Mouse (Mus musculus): ENCODE results near the gene Ccnd3.
"Not testable (repeated sequence)": the region's sequence is repeated elsewhere in the genome, so short reads cannot be mapped to it uniquely, and the experiment has no call there.

Ccnd3 gene

DNA sequence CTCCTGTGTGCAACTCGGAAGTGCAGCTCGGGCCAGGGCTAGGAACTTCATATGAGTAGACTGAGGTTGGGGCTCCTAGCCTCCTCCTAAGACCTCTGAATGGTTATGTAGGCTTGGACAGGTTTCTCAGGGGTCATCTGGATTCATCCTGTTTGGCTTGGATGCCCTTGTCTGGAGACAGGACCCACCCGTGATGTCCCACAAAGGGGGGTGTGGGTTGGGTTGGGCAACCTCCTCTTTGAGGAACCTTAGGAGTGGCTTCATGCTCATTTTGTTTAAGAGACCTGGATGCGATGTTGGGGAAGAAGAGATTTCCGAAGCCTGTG lies 92.0 kb downstream of the Ccnd3 start:
- DNase-seq = no peak

DNA sequence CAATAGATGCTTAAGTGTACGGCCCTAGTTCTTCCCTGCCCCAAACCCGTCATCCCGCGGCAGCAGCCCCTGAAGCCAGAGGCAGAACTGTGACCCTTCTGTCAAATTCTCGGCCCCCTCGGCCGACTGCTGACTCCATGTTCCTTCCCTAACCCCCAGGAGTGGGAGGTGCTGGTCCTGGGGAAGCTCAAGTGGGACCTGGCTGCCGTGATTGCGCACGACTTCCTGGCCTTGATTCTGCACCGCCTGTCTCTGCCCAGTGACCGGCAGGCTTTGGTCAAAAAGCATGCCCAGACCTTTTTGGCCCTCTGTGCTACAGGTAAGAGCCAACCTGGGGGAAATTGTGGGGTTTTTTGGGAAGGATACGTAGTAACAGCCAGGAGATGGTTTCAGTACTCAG lies 92.4 kb downstream of the Ccnd3 start:
- no peak for DNase-seq

DNA sequence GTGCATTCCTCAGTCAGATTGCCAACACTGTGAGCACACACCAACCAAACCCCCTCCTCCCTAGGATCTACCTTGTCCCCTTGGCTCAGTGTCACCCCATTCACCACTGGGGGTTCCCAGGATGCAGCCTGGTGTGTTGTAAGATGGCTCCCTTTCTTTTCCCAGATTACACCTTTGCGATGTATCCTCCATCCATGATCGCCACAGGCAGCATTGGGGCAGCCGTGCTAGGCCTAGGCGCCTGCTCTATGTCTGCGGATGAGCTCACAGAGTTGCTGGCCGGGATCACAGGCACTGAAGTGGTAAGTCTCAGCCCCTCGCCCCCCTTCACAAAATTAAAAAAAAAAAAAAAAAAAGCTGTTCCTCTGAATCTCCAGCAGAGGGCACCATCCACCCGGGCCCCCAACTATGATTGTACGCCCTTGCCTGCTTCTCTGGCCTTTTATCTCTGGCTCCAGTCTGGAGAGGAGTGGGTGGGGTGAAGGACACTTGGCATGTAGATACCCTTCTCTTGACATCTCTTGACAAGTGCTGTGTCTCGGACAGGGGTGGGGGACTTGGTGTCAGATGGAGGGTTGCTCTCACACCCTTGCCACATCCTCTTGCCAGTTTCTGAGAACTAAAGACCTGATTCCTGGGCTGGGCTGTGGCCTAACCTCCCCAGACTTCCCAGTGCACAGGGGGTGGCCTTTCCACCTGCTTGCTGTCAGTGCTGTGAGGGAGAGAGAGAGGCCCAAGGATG lies 93.2 kb downstream of the Ccnd3 start:
- DNase-seq = no peak

DNA sequence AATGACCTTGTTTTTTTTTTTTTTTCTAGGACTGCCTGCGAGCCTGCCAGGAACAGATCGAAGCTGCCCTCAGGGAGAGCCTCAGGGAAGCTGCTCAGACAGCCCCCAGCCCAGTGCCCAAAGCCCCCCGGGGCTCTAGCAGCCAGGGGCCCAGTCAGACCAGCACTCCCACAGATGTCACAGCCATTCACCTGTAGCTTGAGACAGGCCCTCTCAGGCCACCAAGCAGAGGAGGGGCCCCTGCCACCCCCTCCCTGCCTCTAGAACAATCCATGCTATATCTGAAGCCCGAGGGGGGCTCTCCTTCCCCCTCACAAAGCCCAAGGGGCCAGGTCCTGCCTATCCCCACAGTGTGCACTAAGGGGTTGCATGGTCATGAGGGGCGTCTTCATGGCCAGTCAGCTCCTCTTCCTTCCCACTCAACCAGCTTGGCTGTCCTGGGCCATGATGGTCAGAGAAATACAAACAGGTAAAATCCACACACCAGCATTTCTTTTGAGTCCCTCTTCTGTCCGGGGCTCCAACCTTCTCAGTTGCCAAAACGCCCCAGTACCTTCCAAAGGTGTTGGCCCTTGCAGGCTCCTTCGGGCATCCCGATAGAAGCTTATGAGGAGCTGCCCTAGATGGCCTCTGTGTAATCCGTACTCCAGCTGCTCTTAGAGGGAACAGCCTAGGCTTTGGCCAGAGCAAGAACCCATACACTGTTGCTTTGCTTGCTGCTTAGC lies 93.9 kb downstream of the Ccnd3 start:
- DNase-seq = not testable (repeated sequence)

DNA sequence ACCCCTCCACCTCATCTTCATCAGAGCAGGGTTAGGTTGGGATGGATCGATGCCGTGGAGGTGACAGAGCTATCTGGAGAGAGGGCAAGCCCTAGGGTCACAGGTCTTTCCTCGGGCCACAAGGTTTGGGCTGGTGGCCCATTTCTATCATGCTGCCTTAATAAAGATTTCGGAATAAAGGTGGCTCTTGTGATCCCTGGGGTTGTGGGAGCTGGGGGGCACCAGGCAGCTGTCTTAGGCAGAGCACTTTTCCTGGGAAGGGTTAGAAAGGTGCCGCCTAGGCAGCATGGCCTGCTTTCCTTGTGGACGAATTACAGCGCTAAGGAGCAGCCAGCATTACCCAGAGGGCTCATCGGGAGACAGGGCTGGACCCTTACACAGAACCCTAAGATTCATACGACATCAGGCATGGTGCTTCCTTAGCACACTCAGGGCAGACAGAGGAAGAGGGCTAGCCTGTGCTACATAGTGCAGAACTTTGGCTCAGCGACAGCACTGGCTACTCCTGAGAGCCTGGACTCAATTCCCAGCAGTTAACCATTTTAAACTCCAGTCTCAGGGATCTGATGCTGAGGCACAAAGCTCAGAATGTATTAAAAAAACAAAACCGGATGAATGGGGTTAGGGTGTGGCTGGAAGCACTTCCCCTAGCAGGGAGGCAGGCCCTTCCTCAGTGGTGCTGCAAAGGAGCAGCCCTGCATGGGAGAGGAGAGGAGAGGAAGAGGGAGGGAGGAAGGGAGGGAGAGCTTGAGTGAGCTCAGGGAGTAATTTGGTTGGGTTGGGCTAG lies 94.9 kb downstream of the Ccnd3 start:
- peak; percentile 48 for DNase-seq

DNA sequence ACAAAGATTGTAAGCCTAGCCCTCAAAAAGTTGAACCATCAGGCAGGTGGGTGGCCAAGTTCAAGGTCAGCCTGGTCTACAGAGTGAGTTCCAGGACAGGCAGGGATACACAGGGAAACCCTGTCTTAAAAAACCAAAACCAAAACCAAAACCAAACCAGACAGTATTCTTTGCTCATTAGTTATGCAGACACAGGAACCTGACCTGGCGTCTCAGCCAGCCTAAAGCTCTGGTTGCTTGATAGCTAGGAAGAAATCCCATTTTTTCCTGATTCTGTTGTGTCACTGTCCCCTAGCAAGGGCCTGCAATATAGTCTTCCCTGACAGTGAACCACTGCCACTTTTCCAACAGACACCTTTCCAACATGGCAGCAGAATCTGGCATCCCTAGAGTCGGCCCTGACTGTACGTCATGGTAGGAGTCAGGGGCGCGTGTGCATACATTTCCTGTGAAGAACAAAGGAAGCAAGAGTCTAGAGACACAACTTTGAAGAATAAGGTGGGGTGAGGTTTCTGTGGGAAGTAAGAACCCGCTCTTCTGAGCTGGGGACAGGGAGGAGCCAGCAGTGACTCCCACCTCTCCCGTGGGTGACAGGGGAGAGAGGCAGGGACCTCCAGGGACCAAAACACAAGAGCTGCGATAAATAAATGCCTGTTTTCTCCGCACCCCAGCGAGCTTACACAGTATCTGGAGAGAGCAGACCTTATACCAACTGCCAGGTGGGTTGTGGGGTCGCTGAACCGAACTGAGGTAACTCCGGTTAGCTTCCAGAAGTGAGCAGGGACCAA lies 95.9 kb downstream of the Ccnd3 start:
- no peak for DNase-seq

DNA sequence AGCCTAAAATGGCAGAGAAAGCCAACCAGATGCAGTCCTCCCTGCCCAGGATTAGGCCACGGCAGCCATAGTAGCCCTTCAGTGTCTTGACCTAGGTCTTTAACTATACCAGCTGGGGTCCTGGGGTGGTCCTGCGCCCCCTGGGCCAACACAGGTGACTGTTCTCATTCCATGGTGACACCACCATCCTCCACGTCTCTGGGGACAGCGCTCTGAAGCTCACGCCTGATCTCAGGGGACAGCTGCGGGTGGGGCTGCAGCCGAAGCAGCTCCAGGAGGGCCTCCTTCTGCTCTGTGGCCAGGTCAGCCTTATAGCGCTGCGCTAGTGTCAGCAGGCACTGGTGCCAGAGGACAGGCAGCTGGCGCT lies 96.5 kb downstream of the Ccnd3 start:
- no peak for DNase-seq

DNA sequence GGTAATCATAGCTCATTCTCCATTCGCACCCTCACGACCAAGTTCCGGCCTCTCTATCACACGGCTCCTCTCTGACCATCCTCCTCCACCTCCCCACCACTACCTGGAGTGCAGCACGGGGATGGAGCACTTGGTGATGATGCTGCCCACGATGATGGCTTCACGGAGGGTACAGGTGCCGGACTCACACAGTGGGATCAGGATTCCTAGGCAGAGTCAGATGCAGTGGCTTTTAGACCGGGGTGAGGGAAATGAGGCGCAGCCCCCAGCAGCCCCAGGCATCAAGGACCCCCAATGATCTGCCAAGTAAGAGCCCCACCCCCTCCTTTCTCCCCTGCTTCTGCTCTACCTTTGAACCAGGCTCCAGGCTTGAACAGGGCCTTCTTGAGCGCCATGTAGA lies 97.4 kb downstream of the Ccnd3 start:
- DNase-seq = no peak

DNA sequence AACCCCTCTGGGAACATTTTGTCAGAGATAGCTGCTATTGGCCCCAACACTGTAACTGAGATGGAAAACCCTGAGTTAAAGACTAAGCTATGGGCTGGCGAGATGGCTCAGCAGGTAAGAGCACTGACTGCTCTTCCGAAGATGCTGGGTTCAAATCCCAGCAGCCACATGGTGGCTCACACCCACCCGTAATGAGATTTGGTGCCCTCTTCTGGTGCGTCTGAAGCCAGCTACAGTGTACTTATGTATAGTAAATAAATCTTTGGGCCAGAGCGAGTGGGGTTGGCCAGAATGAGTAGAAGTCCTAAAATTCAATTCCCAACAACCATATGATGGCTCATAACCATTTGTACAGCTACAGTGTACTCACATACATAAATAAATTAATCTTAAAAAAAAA lies 101.4 kb downstream of the Ccnd3 start:
- no peak for DNase-seq

DNA sequence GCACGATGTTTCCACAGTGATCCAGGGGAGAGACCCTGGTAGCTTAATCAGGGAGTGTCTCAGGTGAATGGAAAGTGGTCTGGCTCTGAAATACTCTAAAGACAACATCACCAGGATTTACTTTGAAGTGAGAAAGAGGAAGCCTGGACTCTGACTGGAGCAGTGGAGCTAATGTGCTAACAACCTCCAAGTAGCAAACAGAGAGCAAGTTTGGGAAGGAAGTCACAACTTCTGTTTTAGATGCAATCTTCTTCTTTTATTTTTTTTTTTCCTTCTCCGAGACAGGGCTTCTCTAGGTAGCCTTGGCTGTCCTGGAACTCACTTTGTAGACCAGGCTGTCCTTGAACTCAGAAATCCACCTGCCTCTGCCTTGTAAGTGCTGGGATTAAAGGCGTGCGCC lies 104.3 kb downstream of the Ccnd3 start:
- no peak for DNase-seq

DNA sequence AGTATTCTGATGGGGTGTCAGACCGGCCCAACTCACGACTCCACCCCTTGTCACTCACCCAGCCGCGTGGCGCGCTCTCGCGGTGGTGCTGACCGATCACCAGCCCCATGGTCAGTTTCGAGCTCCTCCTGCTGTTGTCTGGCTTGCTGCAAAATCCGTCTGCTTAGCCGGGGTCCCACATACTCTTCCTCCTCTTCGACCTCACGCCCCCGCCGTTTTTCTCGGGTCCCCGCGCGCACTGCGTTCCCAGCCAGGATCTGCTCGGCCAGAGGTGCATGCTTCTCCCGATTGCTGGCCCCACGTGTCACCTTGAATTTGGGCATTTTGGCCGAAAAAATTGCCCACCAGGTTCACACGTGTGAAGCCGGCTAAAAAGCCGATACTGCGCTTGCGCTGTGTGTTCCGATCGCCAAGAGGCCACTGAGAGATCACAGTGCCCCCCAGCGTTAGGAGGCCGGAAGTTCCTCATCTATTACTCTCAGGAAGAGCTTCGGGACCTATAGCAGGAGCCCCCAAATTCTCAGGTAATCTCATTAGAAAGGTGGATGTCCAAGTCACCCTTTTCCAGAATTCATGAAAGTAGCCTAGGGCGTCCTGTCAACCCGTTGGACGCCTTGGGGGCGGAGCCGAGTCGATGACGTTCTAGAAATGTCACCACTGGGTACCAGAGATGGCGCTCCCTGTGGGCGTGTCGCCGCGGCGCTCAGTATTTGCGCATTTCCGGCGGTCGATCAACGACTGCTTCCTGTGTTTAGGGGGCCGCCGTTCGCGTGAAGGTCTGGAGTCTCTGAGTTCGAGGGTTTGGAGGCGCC lies 106.2 kb downstream of the Ccnd3 start, which contains the start of the genes Bysl, Med20 and Gm20517:
Gene Bysl (minus strand): TSS at position 644 of the 812 bp plus-strand sequence.
Gene Med20 (plus strand): TSS at position 734 of the 812 bp plus-strand sequence.
Gene Gm20517 (plus strand): TSS at position 741 of the 812 bp plus-strand sequence.
- peak; percentile 98 for DNase-seq

DNA sequence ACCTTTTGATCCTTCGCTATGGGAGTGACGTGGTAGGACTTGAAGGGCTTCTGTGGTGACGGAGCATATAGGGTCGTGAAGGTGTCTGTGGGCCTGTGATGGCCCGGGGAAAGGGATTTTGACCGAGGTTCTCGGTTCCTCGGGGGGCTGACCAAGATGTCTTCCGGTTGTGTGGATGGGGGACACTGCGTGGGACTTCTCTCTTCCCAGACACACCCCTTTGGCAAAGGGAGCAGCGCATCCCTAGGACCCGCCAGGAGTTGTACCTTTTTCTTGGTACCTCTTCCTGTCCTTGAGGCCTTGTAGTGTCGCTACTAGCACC lies 106.8 kb downstream of the Ccnd3 start:
- no peak for DNase-seq

DNA sequence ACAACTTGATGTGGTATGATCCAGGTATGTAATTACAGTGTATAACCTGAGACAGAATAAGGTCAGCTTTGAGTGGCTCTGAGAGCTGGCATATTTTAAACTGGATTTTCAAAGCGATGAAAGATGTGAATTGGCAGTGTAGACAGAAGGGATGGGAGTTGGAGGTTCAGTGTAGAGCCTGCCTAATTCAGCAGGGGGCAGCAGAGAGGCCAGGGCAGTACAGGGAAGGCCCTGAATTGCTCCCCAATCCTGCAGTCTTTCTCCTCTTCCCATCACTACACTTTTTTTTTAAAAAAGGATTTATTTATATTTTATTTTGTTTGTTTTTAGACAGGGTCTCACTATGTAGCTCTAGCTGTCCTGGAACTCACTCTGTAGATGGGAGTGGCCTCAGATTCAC lies 109.2 kb downstream of the Ccnd3 start:
- DNase-seq = no peak

DNA sequence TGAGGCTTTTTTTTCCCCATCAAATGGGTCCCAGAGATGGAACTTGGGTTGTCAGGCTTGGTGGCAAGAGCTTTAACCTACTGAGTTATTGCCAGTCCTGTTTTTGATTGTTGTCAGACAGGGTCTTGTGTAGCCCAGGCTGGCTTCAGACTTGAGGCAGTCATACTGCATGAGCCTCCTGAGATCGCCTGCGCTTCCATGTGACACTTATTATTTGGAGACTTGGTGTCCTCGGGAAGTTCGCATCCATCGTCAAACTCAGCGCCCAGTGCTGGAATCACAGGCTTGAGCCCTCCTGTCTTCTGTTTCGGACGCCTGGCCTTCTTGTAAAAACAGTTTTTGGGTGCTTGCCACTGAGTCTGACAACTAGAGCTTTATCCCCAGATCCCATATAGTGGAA lies 111.3 kb downstream of the Ccnd3 start:
- no peak for DNase-seq

DNA sequence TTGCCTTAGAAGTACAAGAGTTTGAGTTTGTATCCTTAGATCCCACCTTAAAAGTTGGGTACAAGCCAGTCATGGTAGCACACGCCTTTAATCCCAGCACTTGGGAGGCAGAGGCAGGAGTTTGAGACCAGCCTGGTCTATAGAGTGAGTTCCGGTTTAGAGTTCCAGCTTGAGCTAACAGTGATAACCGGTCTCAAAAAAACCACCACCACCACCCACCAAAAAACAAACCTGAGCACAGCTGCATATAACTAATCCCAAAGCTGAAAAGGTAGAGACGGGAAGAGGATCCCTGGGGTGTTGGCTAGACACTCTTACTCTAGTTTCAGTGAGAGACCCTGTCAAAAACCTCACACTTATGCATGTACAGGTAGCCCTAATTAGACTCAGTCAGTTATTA lies 111.8 kb downstream of the Ccnd3 start:
- no peak for DNase-seq

DNA sequence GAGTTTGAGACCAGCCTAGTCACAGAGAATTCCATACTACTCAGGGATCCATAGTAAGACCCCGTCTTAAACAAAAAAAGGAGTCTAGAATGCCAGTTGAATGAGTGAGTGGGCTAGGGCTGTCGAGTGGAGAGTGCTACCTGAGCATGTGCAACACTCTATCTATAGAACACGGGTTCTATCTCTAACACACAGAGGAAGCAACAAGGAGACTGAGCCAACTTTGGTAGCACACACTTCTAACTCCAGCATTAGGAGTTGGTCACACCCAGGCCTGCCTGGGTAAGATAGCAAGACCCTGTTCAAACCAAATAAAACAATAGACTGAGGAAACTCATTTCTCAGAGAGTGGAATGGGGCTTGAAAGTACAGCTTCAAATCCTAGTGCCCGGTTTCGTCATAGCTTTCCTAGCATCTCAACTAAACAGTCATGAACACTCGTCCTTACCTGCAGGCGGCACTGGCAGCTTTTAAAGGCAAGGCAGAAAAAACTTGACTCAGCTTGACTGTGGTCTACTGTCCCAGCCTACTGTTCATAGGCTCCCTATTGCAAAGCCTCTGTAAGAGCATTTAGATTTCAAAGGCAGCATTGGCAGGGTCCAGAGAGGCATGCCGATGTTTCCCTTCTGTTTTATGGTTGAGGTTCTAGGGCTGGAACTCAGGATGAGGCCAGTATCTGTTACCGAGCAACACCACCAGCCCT lies 112.9 kb downstream of the Ccnd3 start:
- DNase-seq = no peak

DNA sequence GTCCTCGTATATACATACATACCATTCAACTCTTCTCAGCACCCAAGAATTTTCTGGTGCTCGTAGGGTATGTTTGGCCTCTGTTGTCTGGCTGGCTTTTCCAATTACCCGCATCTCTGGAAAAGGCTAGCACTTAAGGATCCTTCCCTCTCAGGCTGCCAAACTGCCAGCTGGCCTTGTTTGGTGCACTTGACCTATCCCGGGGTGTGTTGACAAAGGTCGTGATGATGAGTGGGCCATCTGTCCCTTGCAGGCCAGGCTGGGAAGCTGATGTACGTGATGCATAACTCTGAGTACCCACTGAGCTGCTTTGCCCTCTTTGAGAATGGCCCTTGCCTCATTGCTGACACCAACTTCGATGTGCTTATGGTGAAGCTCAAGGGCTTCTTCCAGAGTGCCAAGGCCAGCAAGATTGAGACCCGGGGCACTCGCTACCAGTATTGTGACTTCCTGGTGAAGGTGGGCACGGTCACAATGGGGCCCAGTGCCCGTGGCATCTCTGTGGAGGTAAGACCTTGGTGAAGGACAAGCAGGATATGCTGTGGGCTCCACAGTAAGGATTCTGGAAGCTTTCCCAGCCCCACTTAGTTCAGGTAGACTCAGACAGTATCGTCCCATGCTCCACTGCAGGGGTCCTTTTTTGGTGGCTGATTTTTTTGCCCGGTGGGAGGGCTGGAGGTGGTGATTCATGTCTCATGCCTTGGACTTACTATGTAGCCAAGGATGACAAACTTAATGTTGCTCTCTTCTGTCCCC lies 113.9 kb downstream of the Ccnd3 start:
- DNase-seq = no peak

DNA sequence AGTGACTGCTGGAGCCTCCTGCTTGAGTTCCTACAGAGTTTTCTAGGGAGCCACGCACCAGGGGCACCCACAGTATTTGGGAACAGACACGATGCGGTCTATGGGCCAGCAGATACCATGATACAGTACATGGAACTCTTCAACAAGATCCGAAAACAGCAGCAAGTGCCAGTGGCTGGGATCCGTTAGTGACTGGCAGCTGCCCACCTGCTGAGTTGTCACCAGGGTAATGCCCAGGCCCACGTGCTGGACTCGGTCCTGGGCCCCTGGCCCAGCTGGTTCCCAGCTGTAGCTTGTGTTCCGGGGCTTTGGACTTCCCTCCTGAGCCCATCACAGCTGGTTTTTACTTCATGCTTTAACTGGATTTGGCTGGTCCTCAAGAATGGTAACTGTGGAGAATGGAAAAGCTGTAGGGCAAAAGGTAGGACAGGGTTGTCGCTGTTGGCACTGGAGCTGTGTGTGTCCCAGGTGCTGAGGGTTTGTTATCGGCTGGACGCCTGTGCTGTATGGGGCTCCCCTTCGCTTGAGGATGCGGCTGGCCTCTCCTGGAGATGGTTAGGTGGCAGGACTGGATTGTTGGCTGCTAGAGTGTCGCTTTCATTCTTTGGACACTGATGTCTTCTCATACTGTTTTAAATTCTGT lies 118.2 kb downstream of the Ccnd3 start:
- DNase-seq = no peak

DNA sequence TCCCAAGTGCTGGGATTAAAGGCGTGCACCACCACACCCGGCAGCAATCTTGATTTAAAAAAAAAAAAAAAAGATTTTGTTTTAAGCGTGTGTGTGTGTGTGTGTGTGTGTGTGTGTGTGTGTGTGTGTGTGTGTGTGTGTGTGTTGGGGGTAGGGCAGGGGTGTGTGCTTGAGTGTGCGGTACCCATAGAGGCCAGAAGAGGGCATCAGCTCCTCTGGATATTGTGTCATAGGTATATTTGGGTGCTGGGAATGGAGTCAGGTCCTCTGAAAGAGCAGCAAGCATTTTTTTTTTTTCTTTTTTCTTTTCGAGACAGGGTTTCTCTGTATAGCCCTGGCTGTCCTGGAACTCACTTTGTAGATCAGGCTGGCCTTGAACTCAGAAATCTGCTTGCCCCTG lies 119.7 kb downstream of the Ccnd3 start:
- not testable (repeated sequence) for DNase-seq

DNA sequence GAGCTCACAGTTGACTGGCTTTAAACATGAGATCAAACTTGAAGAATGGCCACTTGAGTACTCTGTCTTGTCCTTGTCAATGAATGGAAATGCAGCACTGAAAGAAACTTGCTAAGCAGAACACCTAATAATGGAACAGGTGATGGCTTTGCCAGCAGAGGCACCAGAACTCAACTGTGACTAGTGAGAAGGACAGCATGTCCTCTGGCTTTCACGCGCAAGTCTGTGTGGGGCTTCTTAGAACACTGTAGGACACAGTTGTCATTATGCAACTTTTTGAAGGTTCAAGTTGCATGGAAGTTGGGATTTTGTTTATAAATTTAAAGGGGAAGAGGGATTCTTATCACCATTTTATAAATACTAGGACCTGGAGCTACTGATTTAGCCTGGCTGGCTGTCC lies 120.2 kb downstream of the Ccnd3 start:
- no peak for DNase-seq
